Mouse (Mus musculus): ENCODE results near the gene Olfr1228. TPM values are rescaled to one million over a fixed set of nuclear protein-coding genes. Genes with fewer than 3 reads are reported as not detected.

Olfr1228 gene
- total RNA-seq (2015; ENCODE audit: low replicate concordance): not detected in 2 replicates
- not detected in 2 replicates for total RNA-seq (2017; ENCODE audit: low replicate concordance)

DNA sequence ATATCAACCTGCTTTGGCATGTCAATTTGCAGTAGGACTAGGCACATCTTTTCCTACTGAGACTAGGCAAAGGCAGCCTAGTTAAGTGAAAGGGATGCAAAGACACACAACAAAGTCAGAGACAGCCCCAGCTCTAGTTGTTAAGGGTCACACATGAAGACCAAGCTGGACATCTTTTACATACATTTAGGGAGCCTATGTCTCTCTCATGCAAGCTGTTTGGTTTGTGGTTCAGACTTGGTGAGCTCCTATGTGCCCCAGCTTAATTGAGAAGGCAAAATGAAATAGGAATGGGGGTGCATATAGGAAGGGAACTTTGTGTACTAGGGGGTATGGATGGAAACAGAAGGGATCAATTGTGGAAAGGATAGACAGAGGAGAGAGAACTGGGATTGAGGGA, at the start of gene Olfr1228:
Gene Olfr1228 (minus strand): TSS at position 101 of the 400 bp plus-strand sequence.
- no peak for ATAC-seq (replicated peaks; ENCODE audit: low FRiP score, poor library complexity, severe bottlenecking)

DNA sequence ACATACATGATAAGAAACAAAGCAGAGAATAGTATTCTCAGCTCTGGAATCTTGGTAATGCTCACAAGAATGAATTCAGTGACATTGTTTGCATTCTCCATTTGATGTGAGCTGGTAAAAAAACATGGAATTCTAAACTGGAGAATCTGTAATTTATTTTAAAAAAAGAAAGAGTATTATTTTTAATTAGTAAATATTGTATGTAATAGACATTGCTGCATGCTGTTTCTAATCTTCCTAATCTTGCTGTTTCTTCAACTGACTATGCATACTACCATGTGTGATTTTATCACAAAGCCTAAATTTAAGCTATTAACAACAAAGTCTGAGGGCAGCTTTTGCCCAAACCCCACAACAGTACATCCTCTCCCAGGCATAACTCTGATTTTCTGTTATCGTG, 43.3 kb upstream of the Olfr1228 start, which contains the start of gene Olfr1230:
Gene Olfr1230 (minus strand): TSS at position 101 of the 400 bp plus-strand sequence.
- no peak for ATAC-seq (replicated peaks; ENCODE audit: low FRiP score, poor library complexity, severe bottlenecking)

DNA sequence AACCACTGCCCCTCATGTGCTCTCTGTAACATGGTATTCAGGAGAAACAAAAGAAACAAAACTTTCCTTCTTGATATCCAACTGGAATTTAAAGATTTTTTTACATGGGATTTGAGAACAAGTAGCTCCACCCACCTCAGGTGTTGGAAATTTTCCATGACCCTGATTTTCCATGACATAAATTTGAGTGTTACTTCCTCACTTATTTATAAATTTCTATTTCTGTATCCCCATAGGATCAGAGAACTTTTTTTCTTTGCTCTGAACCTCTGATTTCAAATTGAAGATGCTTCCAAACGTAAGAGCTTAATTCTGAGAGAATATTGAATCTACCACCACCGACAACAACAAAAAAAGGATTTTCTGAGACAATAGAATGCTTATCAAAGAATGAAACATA, 34.1 kb upstream of the Olfr1228 start, which contains the start of gene Olfr1229:
Gene Olfr1229 (minus strand): TSS at position 101 of the 400 bp plus-strand sequence.
- ATAC-seq (replicated peaks; ENCODE audit: low FRiP score, poor library complexity, severe bottlenecking): no peak

DNA sequence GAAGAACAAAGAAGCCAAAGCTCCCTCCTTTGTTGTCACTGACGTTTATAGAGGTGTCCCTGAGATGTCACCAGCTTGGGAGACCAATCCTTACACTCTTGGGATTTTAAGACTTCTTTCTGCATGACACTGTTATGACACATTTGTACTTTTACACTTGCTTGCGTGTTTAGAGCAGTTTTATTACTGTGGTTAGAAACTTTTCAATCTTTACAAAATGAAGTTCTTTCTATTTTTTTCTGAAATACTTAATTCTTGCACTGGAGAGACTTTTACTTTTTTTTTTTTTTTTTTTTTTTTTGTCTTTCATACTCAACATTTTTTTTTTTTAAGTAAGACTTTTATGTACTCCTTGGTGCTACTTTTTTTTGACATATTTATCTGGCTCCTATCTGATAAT, 53.9 kb downstream of the Olfr1228 start, which contains the start of gene Olfr1226:
Gene Olfr1226 (minus strand): TSS at position 101 of the 400 bp plus-strand sequence.
- no peak for ATAC-seq (replicated peaks; ENCODE audit: low FRiP score, poor library complexity, severe bottlenecking)

Other genes starting within 250 kb of the Olfr1228 start
- gene Olfr1215, start 247.1 kb downstream of the Olfr1228 start, total RNA-seq (2015; ENCODE audit: low replicate concordance): not detected in 2 replicates
- gene Olfr1215, start 247.1 kb downstream of the Olfr1228 start, total RNA-seq (2017; ENCODE audit: low replicate concordance): not detected in 2 replicates
- gene Olfr1216, start 235.7 kb downstream of the Olfr1228 start, total RNA-seq (2015; ENCODE audit: low replicate concordance): not detected in 2 replicates
- not detected in 2 replicates for gene Olfr1216, start 235.7 kb downstream of the Olfr1228 start, total RNA-seq (2017; ENCODE audit: low replicate concordance)
- gene Olfr1217, start 222.0 kb downstream of the Olfr1228 start, total RNA-seq (2015; ENCODE audit: low replicate concordance): not detected in 2 replicates
- gene Olfr1217, start 222.0 kb downstream of the Olfr1228 start, total RNA-seq (2017; ENCODE audit: low replicate concordance): not detected in 2 replicates
- gene Olfr1218, start 192.9 kb downstream of the Olfr1228 start, total RNA-seq (2015; ENCODE audit: low replicate concordance): not detected in 2 replicates
- not detected in 2 replicates for gene Olfr1218, start 192.9 kb downstream of the Olfr1228 start, total RNA-seq (2017; ENCODE audit: low replicate concordance)
- gene Olfr1219, start 170.5 kb downstream of the Olfr1228 start, total RNA-seq (2015; ENCODE audit: low replicate concordance): not detected in 2 replicates
- not detected in 2 replicates for gene Olfr1219, start 170.5 kb downstream of the Olfr1228 start, total RNA-seq (2017; ENCODE audit: low replicate concordance)
- gene Olfr1220, start 147.2 kb downstream of the Olfr1228 start, total RNA-seq (2015; ENCODE audit: low replicate concordance): not detected in 2 replicates
- gene Olfr1220, start 147.2 kb downstream of the Olfr1228 start, total RNA-seq (2017; ENCODE audit: low replicate concordance): not detected in 2 replicates
- gene Olfr1221, start 136.8 kb downstream of the Olfr1228 start, total RNA-seq (2015; ENCODE audit: low replicate concordance): not detected in 2 replicates
- not detected in 2 replicates for gene Olfr1221, start 136.8 kb downstream of the Olfr1228 start, total RNA-seq (2017; ENCODE audit: low replicate concordance)
- not detected in 2 replicates for gene Olfr1222, start 121.0 kb downstream of the Olfr1228 start, total RNA-seq (2015; ENCODE audit: low replicate concordance)
- not detected in 2 replicates for gene Olfr1222, start 121.0 kb downstream of the Olfr1228 start, total RNA-seq (2017; ENCODE audit: low replicate concordance)
- not detected in 2 replicates for gene Olfr1223, start 102.5 kb downstream of the Olfr1228 start, total RNA-seq (2015; ENCODE audit: low replicate concordance)
- gene Olfr1223, start 102.5 kb downstream of the Olfr1228 start, total RNA-seq (2017; ENCODE audit: low replicate concordance): not detected in 2 replicates
- gene Olfr1224-ps1, start 90.0 kb downstream of the Olfr1228 start, total RNA-seq (2015; ENCODE audit: low replicate concordance): not detected in 2 replicates
- not detected in 2 replicates for gene Olfr1224-ps1, start 90.0 kb downstream of the Olfr1228 start, total RNA-seq (2017; ENCODE audit: low replicate concordance)
- not detected in 2 replicates for gene Olfr1225, start 79.4 kb downstream of the Olfr1228 start, total RNA-seq (2015; ENCODE audit: low replicate concordance)
- gene Olfr1225, start 79.4 kb downstream of the Olfr1228 start, total RNA-seq (2017; ENCODE audit: low replicate concordance): not detected in 2 replicates
- gene Olfr1226, start 54.0 kb downstream of the Olfr1228 start, total RNA-seq (2015; ENCODE audit: low replicate concordance): not detected in 2 replicates
- gene Olfr1226, start 54.0 kb downstream of the Olfr1228 start, total RNA-seq (2017; ENCODE audit: low replicate concordance): not detected in 2 replicates
- gene Olfr1229, start 34.0 kb upstream of the Olfr1228 start, total RNA-seq (2015; ENCODE audit: low replicate concordance): not detected in 2 replicates
- not detected in 2 replicates for gene Olfr1229, start 34.0 kb upstream of the Olfr1228 start, total RNA-seq (2017; ENCODE audit: low replicate concordance)
- gene Olfr1230, start 43.2 kb upstream of the Olfr1228 start, total RNA-seq (2015; ENCODE audit: low replicate concordance): not detected in 2 replicates
- gene Olfr1230, start 43.2 kb upstream of the Olfr1228 start, total RNA-seq (2017; ENCODE audit: low replicate concordance): not detected in 2 replicates
- not detected in 2 replicates for gene Olfr1231, start 53.0 kb upstream of the Olfr1228 start, total RNA-seq (2015; ENCODE audit: low replicate concordance)
- not detected in 2 replicates for gene Olfr1231, start 53.0 kb upstream of the Olfr1228 start, total RNA-seq (2017; ENCODE audit: low replicate concordance)
- gene Olfr1232, start 75.6 kb upstream of the Olfr1228 start, total RNA-seq (2015; ENCODE audit: low replicate concordance): not detected in 2 replicates
- gene Olfr1232, start 75.6 kb upstream of the Olfr1228 start, total RNA-seq (2017; ENCODE audit: low replicate concordance): not detected in 2 replicates
- gene Olfr1233, start 88.3 kb upstream of the Olfr1228 start, total RNA-seq (2015; ENCODE audit: low replicate concordance): not detected in 2 replicates
- gene Olfr1233, start 88.3 kb upstream of the Olfr1228 start, total RNA-seq (2017; ENCODE audit: low replicate concordance): not detected in 2 replicates
- gene Olfr1234, start 110.8 kb upstream of the Olfr1228 start, total RNA-seq (2015; ENCODE audit: low replicate concordance): not detected in 2 replicates
- gene Olfr1234, start 110.8 kb upstream of the Olfr1228 start, total RNA-seq (2017; ENCODE audit: low replicate concordance): not detected in 2 replicates
- not detected in 2 replicates for gene Olfr1238, start 155.6 kb upstream of the Olfr1228 start, total RNA-seq (2015; ENCODE audit: low replicate concordance)
- not detected in 2 replicates for gene Olfr1238, start 155.6 kb upstream of the Olfr1228 start, total RNA-seq (2017; ENCODE audit: low replicate concordance)
- not detected in 2 replicates for gene Olfr1239, start 166.3 kb upstream of the Olfr1228 start, total RNA-seq (2015; ENCODE audit: low replicate concordance)
- not detected in 2 replicates for gene Olfr1239, start 166.3 kb upstream of the Olfr1228 start, total RNA-seq (2017; ENCODE audit: low replicate concordance)
- gene Olfr1240, start 188.9 kb upstream of the Olfr1228 start, total RNA-seq (2015; ENCODE audit: low replicate concordance): not detected in 2 replicates
- not detected in 2 replicates for gene Olfr1240, start 188.9 kb upstream of the Olfr1228 start, total RNA-seq (2017; ENCODE audit: low replicate concordance)
- not detected in 2 replicates for gene Olfr1241, start 233.1 kb upstream of the Olfr1228 start, total RNA-seq (2015; ENCODE audit: low replicate concordance)
- not detected in 2 replicates for gene Olfr1241, start 233.1 kb upstream of the Olfr1228 start, total RNA-seq (2017; ENCODE audit: low replicate concordance)
- gene Olfr1242, start 244.3 kb upstream of the Olfr1228 start, total RNA-seq (2015; ENCODE audit: low replicate concordance): not detected in 2 replicates
- not detected in 2 replicates for gene Olfr1242, start 244.3 kb upstream of the Olfr1228 start, total RNA-seq (2017; ENCODE audit: low replicate concordance)

All from erythroid progenitor cell, adult 5-6 weeks (primary cell).